Mouse (Mus musculus) liver, embryonic 15.5 days (tissue): ENCODE results near the gene Olfr295. TPM values are rescaled to one million over a fixed set of nuclear protein-coding genes. Genes with fewer than 3 reads are reported as not detected.

Source experiments
- ATAC-seq: fragments of 200-750 bp; cut with Nextera tagmentation; 2 replicates; pipeline ENCODE4 v1.8.0; 2017; ENCODE audit warnings: moderate number of reproducible peaks, mild to moderate bottlenecking, moderate library complexity; ENCODE audit not compliant: insufficient read depth
- H3K27ac ChIP-seq: fragments of 300-500 bp; sonication (generic); replicated peaks from 2 replicates; pipeline ENCODE4 v1.5.1; 2015; ENCODE audit warnings: mild to moderate bottlenecking, inconsistent platforms
- H3K27me3 ChIP-seq: fragments of 300-500 bp; sonication (generic); 2 replicates; pipeline ENCODE4 v1.6.1; 2015; ENCODE audit warnings: mild to moderate bottlenecking, inconsistent platforms
- H3K36me3 ChIP-seq: fragments of 300-500 bp; sonication (generic); replicated peaks from 2 replicates; pipeline ENCODE4 v1.6.1; 2015; ENCODE audit warnings: moderate library complexity, mild to moderate bottlenecking, inconsistent platforms
- H3K4me1 ChIP-seq: fragments of 300-500 bp; sonication (generic); replicated peaks from 2 replicates; pipeline ENCODE4 v1.6.1; 2015; ENCODE audit warnings: inconsistent platforms
- H3K4me2 ChIP-seq: fragments of 300-500 bp; sonication (generic); 2 replicates; pipeline ENCODE4 v1.6.1; 2015; ENCODE audit warnings: moderate library complexity, mild to moderate bottlenecking, inconsistent platforms
- H3K4me3 ChIP-seq: fragments of 300-500 bp; sonication (generic); replicated peaks from 2 replicates; pipeline ENCODE4 v1.5.1; 2015; ENCODE audit warnings: mild to moderate bottlenecking, inconsistent platforms
- H3K9ac ChIP-seq: fragments of 300-500 bp; sonication (generic); 2 replicates; pipeline ENCODE4 v1.6.1; 2015; ENCODE audit warnings: moderate library complexity, mild to moderate bottlenecking, inconsistent platforms
- H3K9me3 ChIP-seq: fragments of 300-500 bp; sonication (generic); replicated peaks from 2 replicates; pipeline ENCODE4 v1.6.1; 2016; ENCODE audit warnings: inconsistent platforms
- WGBS: fragments of 180-500 bp; shearing (Covaris S2); methylation state at CpG from one replicate; pipeline ENCODE4 v1.1.7; 2015; ENCODE audit warnings: mixed read lengths; ENCODE audit not compliant: insufficient replicate concordance; 5-methylcytosine and 5-hydroxymethylcytosine counted together
- polyA plus RNA-seq: library from polyadenylated mRNA; unstranded; fragments of >200 nt; fragmentation: Nextera tagmentation; extraction: Ambion mirVana; gene quantifications from 2 replicates; pipeline ENCODE4 v1.2.1, GENCODE M21; 2015

Olfr295 gene
- polyA plus RNA-seq, result not detected in 2 replicates

DNA sequence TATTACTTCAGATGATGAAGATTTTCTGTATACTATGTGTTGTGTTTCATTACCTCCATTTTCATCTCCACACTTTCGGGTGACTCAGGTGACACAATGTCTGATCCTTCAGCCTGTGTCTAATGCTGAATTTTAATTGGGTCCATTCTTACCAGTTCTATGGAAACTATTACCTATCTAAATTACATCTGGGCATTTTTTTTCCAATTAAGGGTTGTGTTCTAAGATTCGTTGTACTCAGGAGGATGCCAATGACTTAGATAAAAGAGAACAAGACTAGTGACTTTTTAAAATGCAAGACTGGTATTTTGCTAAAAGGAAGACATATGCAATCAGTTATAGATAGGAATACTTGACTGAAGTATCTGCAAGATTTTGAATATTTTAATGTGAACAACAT is at the start of gene Olfr295:
Olfr295 (plus strand) TSS at position 301 of the 400 bp plus-strand sequence.
- H3K4me3 ChIP-seq, result no peak within 1 kb of the TSS
- 55% methylated on average over 2 of the region's 2 CpGs for WGBS
- no peaks in the 10 kb centered on the region for H3K36me3 ChIP-seq
- no peaks in the 10 kb centered on the region for H3K27me3 ChIP-seq
- ATAC-seq, result no peak
- H3K4me1 ChIP-seq, result no peaks in the 10 kb centered on the region
- H3K27ac ChIP-seq, result no peak within 1 kb of the TSS
- H3K4me2 ChIP-seq, result no peak within 1 kb of the TSS
- no peaks in the 10 kb centered on the region for H3K9me3 ChIP-seq
- no peak within 1 kb of the TSS for H3K9ac ChIP-seq

GRCm38 (mm10) chr7:86616543-86616942 is 32.9 kb downstream of the Olfr295 start, which contains the start of gene Olfr294:
Olfr294 (minus strand) TSS chr7:86616643.
- H3K4me3 ChIP-seq, result no peak within 1 kb of the TSS
- H3K4me2 ChIP-seq, result no peak within 1 kb of the TSS
- 32% methylated on average over 2 of the region's 2 CpGs for WGBS

More at GRCm38 (mm10) chr7:86616543-86616942, 32.9 kb downstream of the Olfr295 start, which contains the start of gene Olfr294:
- Histone ChIP-seq H3K9ac (no peak within 1 kb of the TSS), H3K27ac (no peak within 1 kb of the TSS), H3K9me3 (no peaks in the 10 kb centered on the region), H3K36me3 (no peaks in the 10 kb centered on the region), H3K4me1 (no peaks in the 10 kb centered on the region), H3K27me3 (no peaks in the 10 kb centered on the region)
- no peak for ATAC-seq

Other genes with a start within 250 kb of the Olfr295 start
- gene Olfr307, start 246.3 kb upstream of the Olfr295 start, polyA plus RNA-seq, result not detected in 2 replicates
- not detected in 2 replicates for gene Olfr305, start 216.9 kb upstream of the Olfr295 start, polyA plus RNA-seq
- not detected in 2 replicates for gene Olfr304, start 197.2 kb upstream of the Olfr295 start, polyA plus RNA-seq
- not detected in 2 replicates for gene Olfr303, start 186.1 kb upstream of the Olfr295 start, polyA plus RNA-seq
- not detected in 2 replicates for gene Olfr301, start 180.0 kb upstream of the Olfr295 start, polyA plus RNA-seq
- gene Olfr299, start 123.9 kb upstream of the Olfr295 start, polyA plus RNA-seq, result not detected in 2 replicates
- gene Olfr298, start 91.4 kb upstream of the Olfr295 start, polyA plus RNA-seq, result not detected in 2 replicates
- not detected in 2 replicates for gene Olfr297, start 63.9 kb upstream of the Olfr295 start, polyA plus RNA-seq
- not detected in 2 replicates for gene Olfr294, start 32.8 kb downstream of the Olfr295 start, polyA plus RNA-seq
- not detected in 2 replicates for gene Olfr293, start 65.2 kb downstream of the Olfr295 start, polyA plus RNA-seq
- gene Olfr292, start 104.5 kb downstream of the Olfr295 start, polyA plus RNA-seq, result not detected in 2 replicates
- 0.03 TPM in 1 of 2 replicates, not detected in the other for gene Folh1, start 192.1 kb downstream of the Olfr295 start, polyA plus RNA-seq
- not detected in 2 replicates for gene Vmn2r77, start 211.2 kb downstream of the Olfr295 start, polyA plus RNA-seq